Mouse (Mus musculus): ENCODE results near the gene Gm11168. TPM values are rescaled to one million over a fixed set of nuclear protein-coding genes. Genes with fewer than 3 reads are reported as not detected.

Gene Gm11168
- polyA plus RNA-seq (2012; rRNA removed): not detected in 2 replicates

DNA sequence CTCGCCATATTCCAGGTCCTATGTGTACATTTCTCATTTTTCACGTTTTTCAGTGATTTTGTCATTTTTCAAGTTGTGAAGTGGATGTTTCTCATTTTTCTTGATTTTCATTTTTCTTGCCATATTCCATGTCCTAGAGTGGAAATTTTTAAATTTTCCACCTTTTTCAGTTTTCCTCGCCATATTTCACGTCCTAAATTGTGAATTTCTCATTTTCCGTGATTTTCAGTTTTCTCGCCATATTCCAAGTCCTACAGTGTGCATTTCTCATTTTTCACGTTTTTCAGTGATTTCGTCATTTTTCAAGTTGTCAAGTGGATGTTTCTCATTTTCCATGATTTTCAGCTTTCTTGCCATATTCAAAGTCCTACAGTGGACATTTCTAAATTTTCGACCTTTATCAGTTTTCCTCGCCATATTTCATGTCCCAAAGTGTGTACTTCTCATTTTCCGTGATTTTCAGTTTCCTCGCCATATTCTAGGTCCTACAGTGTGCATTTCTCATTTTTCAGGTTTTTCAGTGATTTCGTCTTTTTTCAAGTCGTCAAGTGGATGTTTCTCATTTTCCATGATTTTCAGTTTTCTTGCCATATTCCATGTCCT lies at the start of gene Gm11168:
Gene Gm11168, plus strand, starts transcription at position 553 of the 603 bp plus-strand sequence.

DNA sequence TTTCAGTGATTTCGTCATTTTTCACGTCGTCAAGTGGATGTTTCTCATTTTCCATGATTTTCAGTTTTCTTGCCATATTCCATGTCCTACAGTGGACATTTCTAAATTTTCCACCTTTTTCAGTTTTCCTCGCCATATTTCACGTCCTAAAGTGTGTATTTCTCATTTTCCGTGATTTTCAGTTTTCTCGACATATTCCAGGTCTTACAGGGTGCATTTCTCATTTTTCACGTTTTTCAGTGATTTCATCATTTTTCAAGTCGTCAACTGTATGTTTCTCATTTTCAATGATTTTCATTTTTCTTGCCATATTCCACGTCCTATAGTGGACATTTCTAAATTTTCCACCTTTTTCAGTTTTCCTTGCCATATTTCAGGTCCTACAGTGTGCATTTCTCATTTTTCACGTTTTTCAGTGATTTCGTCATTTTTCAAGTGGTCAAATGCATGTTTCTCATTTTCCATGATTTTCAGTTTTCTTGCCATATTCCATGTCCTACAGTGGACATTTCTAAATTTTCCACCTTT lies 2.6 kb upstream of the Gm11168 start, which contains the start of gene Gm10722:
Gene Gm10722, plus strand, starts transcription at position 478 of the 528 bp plus-strand sequence.

DNA sequence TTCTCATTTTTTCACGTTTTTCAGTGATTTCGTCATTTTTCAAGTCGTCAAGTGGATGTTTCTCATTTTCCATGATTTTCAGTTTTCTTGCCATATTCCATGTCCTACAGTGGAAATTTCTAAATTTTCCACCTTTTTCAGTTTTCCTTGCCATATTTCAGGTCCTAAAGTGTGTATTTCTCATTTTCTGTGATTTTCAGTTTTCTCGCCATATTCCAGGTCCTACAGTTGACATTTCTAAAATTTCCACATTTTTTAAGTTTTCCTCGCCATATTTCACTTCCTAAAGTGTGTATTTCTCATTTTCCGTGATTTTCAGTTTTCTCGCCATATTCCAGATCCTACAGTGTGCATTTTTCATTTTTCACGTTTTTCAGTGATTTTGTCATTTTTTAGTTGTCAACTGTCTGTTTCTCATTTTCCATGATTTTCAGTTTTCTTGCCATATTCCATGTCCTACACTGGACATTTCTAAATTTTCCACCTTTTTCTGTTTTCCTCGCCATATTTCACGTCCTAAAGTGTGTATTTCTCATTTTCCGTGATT lies 9.7 kb downstream of the Gm11168 start, which contains the start of gene Gm10721:
Gene Gm10721, plus strand, starts transcription at position 408 of the 547 bp plus-strand sequence.

DNA sequence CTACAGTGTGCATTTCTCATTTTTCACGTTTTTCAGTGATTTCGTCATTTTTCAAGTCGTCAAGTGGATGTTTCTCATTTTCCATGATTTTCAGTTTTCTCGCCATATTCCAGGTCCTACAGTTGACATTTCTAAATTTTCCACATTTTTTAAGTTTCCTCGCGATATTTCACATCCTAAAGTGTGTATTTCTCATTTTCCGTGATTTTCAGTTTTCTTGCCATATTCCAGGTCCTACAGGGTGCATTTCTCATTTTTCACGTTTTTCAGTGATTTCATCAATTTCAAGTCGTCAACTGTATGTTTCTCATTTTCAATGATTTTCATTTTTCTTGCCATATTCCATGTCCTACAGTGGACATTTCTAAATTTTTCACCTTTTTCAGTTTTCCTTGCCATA lies 12.2 kb downstream of the Gm11168 start, which contains the start of gene Gm10720:
Gene Gm10720, plus strand, starts transcription at position 301 of the 400 bp plus-strand sequence.

DNA sequence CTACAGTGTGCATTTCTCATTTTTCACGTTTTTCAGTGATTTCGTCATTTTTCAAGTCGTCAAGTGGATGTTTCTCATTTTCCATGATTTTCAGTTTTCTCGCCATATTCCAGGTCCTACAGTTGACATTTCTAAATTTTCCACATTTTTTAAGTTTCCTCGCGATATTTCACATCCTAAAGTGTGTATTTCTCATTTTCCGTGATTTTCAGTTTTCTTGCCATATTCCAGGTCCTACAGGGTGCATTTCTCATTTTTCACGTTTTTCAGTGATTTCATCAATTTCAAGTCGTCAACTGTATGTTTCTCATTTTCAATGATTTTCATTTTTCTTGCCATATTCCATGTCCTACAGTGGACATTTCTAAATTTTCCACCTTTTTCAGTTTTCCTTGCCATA lies 14.0 kb downstream of the Gm11168 start, which contains the start of gene Gm10719:
Gene Gm10719, plus strand, starts transcription at position 301 of the 400 bp plus-strand sequence.

DNA sequence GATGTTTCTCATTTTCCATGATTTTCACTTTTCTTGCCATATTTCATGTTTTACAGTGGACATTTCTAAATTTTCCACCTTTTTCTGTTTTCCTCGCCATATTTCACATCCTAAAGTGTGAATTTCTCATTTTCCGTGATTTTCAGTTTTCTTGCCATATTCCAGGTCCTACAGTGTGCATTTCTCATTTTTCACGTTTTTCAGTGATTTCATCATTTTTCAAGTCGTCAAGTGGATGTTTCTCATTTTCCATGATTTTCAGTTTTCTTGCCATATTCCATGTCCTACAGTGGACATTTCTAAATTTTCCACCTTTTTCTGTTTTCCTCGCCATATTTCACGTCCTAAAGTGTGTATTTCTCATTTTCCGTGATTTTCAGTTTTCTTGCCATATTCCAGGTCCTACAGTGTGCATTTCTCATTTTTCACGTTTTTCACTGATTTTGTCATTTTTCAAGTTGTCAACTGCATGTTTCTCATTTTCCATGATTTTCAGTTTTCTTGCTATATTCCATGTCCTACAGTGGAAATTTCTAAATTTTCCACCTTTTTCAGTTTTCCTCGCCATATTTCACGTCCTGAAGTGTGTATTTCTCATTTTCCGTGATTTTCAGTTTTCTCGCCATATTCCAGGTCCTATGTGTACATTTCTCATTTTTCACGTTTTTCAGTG lies 20.3 kb downstream of the Gm11168 start, which contains the start of gene Gm10718:
Gene Gm10718, plus strand, starts transcription at position 236 of the 673 bp plus-strand sequence.

DNA sequence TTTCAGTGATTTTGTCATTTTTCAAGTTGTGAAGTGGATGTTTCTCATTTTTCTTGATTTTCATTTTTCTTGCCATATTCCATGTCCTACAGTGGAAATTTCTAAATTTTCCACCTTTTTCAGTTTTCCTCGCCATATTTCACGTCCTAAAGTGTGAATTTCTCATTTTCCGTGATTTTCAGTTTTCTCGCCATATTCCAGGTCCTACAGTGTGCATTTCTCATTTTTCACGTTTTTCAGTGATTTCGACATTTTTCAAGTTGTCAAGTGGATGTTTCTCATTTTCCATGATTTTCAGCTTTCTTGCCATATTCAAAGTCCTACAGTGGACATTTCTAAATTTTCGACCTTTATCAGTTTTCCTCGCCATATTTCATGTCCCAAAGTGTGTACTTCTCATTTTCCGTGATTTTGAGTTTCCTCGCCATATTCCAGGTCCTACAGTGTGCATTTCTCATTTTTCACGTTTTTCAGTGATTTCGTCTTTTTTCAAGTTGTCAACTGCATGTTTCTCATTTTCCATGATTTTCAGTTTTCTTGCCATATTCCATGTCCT lies 21.8 kb downstream of the Gm11168 start, which contains the start of gene Gm10717:
Gene Gm10717, plus strand, starts transcription at position 506 of the 556 bp plus-strand sequence.

DNA sequence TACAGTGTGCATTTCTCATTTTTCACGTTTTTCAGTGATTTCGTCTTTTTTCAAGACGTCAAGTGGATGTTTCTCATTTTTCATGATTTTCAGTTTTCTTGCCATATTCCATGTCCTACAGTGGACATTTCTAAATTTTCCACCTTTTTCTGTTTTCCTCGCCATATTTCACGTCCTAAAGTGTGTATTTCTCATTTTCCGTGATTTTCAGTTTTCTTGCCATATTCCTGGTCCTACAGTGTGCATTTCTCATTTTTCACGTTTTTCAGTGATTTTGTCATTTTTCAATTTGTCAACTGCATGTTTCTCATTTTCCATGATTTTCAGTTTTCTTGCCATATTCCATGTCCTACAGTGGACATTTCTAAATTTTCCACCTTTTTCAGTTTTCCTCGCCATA lies 31.2 kb downstream of the Gm11168 start, which contains the start of gene Gm17535:
Gene Gm17535, plus strand, starts transcription at position 301 of the 400 bp plus-strand sequence.

DNA sequence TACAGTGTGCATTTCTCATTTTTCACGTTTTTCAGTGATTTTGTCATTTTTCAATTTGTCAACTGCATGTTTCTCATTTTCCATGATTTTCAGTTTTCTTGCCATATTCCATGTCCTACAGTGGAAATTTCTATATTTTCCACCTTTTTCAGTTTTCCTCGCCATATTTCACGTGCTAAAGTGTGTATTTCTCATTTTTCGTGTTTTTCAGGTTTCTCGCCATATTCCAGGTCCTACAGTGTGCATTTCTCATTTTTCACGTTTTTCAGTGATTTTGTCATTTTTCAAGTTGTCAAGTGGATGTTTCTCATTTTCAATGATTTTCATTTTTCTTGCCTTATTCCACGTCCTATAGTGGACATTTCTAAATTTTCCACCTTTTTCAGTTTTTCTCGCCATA lies 33.4 kb downstream of the Gm11168 start, which contains the start of gene Gm10715:
Gene Gm10715, plus strand, starts transcription at position 301 of the 400 bp plus-strand sequence.

Other genes with a start within 250 kb of the Gm11168 start
- gene Gm10722, start 2.4 kb upstream of the Gm11168 start, polyA plus RNA-seq (2012; rRNA removed): not detected in 2 replicates
- not detected in 2 replicates for gene Gm10721, start 9.8 kb downstream of the Gm11168 start, polyA plus RNA-seq (2012; rRNA removed)
- not detected in 2 replicates for gene Gm10720, start 12.3 kb downstream of the Gm11168 start, polyA plus RNA-seq (2012; rRNA removed)
- not detected in 2 replicates for gene Gm10719, start 14.1 kb downstream of the Gm11168 start, polyA plus RNA-seq (2012; rRNA removed)
- gene Gm10718, start 20.2 kb downstream of the Gm11168 start, polyA plus RNA-seq (2012; rRNA removed): not detected in 2 replicates
- not detected in 2 replicates for gene Gm10717, start 22.1 kb downstream of the Gm11168 start, polyA plus RNA-seq (2012; rRNA removed)
- not detected in 2 replicates for gene Gm17535, start 31.3 kb downstream of the Gm11168 start, polyA plus RNA-seq (2012; rRNA removed)
- not detected in 2 replicates for gene Gm10715, start 33.5 kb downstream of the Gm11168 start, polyA plus RNA-seq (2012; rRNA removed)